Mouse (Mus musculus) small intestine, adult 2 months (tissue): Measurements from ENCODE around the gene Arih2.

Experiments used
- CTCF ChIP-seq: fragments of 200-500 bp; IDR thresholded peaks from 2 replicates; pipeline ENCODE4 v1.5.1; 2012; ENCODE audit warnings: low read depth, mild to moderate bottlenecking, control low read depth, inconsistent platforms, low read length, moderate library complexity, mixed read lengths; ENCODE audit not compliant: insufficient replicate concordance, insufficient read length; ENCODE audit errors: extremely low read depth
- POLR2A ChIP-seq: fragments of 200-500 bp; IDR thresholded peaks from 2 replicates; pipeline ENCODE4 v1.6.1; 2012; ENCODE audit warnings: low read depth, mild to moderate bottlenecking, control low read depth, inconsistent platforms, low read length, moderate library complexity

- TF ChIP-seq CTCF (no peak), POLR2A (no peak)
These were observed 1.0 kb downstream of the Arih2 start for GRCm38 (mm10) chr9:108648166-108648565.
